ENCODE assay signal across 18 mouse cellular contexts in the genomic region with DNA sequence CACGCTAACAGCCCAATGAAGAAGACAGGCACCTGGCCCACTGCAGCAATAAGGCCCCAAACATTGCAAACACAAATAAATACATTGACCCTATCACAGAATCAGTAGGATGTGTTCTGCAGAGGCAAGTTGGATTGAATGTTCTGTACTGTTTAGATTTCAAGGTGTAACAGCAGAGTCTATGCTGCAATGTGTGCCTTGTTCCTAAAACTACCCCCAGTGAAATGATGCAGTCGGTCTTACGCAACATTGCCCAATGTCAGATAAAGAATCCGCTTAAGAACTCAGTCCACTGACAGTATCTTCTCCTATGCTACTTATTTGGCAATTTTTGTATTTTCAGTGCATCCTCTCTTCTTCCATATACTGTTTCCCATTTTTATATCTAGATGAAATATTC. TPM values are rescaled to one million over a fixed set of nuclear protein-coding genes. Genes with fewer than 3 reads are reported as not detected.
"Had no signal": no experiment of that assay in that cellular context is flagged by ENCODE, and none has a peak within 500 bp of the region (broad histone marks: within the 10 kb centered on the region; RNA-seq: fewer than 3 reads in every experiment).

No protein-coding gene starts in this region.

- H3K4me3 ChIP-seq: kidney, embryonic 15.5 days; left cerebral cortex, adult 2 months; limb, embryonic 15.5 days; lung, embryonic 15.5 days; megakaryocyte, embryonic 14.5 days; midbrain, embryonic 15.5 days; neural tube, embryonic 13.5 days; stomach, embryonic 15.5 days had no signal

- H3K27ac ChIP-seq: kidney, embryonic 15.5 days; left cerebral cortex, adult 2 months; limb, embryonic 15.5 days; lung, embryonic 15.5 days; midbrain, embryonic 15.5 days; neural tube, embryonic 13.5 days; stomach, embryonic 15.5 days had no signal

- DNase-seq: kidney, adult 2 months; kidney, postnatal 14 days; lung, postnatal 14 days; right cerebral cortex, postnatal 14 days; thymus, adult 2 months; thymus, postnatal 25 days had no signal

- H3K4me2 ChIP-seq: kidney, embryonic 15.5 days; limb, embryonic 15.5 days; lung, embryonic 15.5 days; midbrain, embryonic 11.5 days; midbrain, embryonic 15.5 days; neural tube, embryonic 13.5 days; stomach, embryonic 15.5 days had no signal

- ATAC-seq: intestine, embryonic 16.5 days; midbrain, embryonic 15.5 days had no signal

- H3K9ac ChIP-seq: kidney, embryonic 15.5 days; limb, embryonic 15.5 days; lung, embryonic 15.5 days; midbrain, embryonic 15.5 days; neural tube, embryonic 13.5 days; stomach, embryonic 15.5 days had no signal

- H3K36me3 ChIP-seq: kidney, embryonic 15.5 days; limb, embryonic 15.5 days; lung, embryonic 15.5 days; midbrain, embryonic 15.5 days; neural tube, embryonic 13.5 days; stomach, embryonic 15.5 days had no signal

- H3K4me1 ChIP-seq: kidney, embryonic 15.5 days; limb, embryonic 15.5 days; lung, embryonic 15.5 days; megakaryocyte, embryonic 14.5 days; midbrain, embryonic 15.5 days; neural tube, embryonic 13.5 days; stomach, embryonic 15.5 days had no signal

- H3K9me3 ChIP-seq: kidney, embryonic 15.5 days; limb, embryonic 15.5 days; lung, embryonic 15.5 days; megakaryocyte, embryonic 14.5 days; midbrain, embryonic 15.5 days; neural tube, embryonic 13.5 days; stomach, embryonic 15.5 days had no signal

- H3K27me3 ChIP-seq: kidney, embryonic 15.5 days; lung, embryonic 15.5 days; midbrain, embryonic 15.5 days; stomach, embryonic 15.5 days had no signal

RNA-seq across cellular contexts. Expression of a gene that starts 6.0 kb away (rescaled TPM):
- polyA plus RNA-seq: limb, embryonic 11.5 days; limb, embryonic 15.5 days; testis, adult 2 months had no signal
